Mouse (Mus musculus) urinary bladder, postnatal 10 days (tissue): ENCODE data around the gene Gadd45a.
"Not testable (repeated sequence)": the region's sequence is repeated elsewhere in the genome, so short reads cannot be mapped to it uniquely, and the experiment has no call there.

Source experiments
- DNase-seq: peaks from one replicate; pipeline ENCODE4 v3.0.0; 2022; ENCODE audit warnings: low spot score

Gene Gadd45a

DNA sequence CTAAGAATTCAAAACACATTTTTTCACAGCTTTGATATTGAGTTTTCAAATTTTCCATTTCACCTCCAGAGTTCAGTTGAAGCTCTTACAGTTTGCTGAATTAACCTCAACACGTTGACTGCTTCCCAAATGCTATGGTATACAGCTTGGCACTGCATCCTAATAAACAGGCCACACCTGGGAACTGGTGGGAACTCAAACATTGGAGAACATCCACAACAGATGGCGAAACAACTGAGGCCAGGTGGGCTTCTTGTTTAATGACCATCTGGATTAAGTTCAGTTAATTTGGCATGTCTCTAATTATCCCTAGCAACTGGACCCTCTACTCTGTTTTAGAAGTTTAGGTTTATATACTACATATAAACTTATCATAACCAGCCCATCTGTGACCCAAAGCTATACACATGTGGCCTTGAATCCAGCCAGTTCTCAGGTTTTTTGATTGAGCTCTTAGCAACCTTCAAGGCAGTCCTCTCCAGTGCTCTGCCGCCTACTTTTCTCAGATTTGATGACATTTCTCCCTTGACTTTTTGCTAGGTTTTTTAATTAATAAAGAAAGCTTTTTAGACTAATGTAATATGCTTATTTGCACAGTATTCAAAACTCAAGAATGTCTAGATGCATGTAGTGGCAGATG lies 10.9 kb upstream of the Gadd45a start:
- DNase-seq = no peak

DNA sequence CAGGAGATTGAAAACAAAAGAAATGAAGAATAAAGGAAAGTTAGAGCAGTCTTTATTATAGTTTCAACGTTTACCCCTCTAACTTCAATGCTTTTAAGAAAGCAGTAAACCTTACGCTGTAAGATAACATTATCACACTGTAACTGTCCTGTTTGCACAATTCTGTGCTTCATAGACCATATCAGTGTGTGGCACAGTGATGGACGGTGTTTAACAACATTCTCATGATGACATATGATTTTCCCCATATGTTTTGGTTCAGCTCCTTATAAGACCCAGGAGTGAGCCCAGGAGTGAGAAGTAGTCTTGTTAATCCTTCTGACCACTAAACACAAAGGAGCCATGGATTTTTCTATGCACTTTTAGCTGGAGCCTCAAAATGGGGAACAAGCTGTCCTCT lies 9.7 kb upstream of the Gadd45a start:
- DNase-seq = no peak

GRCm38 (mm10) chr6:67045424-67045823 lies 8.2 kb upstream of the Gadd45a start:
- DNase-seq = no peak

DNA sequence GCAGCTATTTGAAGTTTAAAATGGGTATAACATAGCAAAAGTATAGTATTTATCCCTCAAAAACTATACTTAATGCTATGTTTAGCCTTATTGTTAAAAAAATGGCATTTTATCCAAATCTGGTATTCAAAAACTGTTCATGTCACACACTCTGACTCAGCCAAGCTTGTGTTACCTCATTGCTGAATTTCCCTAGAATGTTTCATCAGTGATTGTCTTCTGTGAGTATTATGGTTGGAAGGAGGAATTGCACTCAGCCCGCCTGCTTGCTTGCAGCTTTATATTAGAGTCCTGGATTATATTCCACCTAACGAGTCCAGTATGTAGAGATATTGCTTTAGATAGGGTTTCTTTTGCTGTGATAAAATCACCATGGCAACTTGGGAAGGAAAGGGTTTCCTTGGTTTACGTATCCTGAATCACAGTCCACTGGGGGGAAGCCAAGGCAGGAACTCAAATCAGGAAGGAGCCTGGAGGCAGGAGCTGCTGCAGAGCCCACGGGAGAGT lies 3.7 kb upstream of the Gadd45a start:
- no peak for DNase-seq

GRCm38 (mm10) chr6:67038964-67039363 lies 1.7 kb upstream of the Gadd45a start:
- no peak for DNase-seq

GRCm38 (mm10) chr6:67036356-67036811 lies 873 bp downstream of the Gadd45a start:
- DNase-seq = peak; percentile 47

GRCm38 (mm10) chr6:67035388-67036299 lies 1.6 kb downstream of the Gadd45a start:
- DNase-seq = no peak

- no peak for DNase-seq
Observed at GRCm38 (mm10) chr6:67034331-67035130, 2.7 kb downstream of the Gadd45a start.

- DNase-seq = no peak
Observed at GRCm38 (mm10) chr6:67033604-67034003, 3.7 kb downstream of the Gadd45a start.

DNA sequence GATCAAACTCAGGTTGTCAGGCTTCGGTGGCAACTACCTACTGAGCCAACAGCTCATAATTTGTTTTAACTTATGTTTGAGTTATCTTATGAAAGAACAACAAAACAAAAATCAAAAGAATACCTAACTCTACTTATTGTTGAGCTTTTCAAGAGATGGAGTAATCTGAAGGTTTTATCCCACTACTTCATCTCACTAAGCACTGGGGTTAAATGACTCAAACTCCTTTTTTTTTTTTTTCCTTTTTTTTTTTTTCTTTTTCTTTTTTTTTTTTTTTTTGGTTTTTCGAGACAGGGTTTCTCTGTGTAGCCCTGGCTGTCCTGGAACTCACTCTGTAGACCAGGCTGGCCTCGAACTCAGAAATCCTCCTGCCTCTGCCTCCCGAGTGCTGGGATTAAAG lies 4.3 kb downstream of the Gadd45a start:
- DNase-seq = not testable (repeated sequence)

DNA sequence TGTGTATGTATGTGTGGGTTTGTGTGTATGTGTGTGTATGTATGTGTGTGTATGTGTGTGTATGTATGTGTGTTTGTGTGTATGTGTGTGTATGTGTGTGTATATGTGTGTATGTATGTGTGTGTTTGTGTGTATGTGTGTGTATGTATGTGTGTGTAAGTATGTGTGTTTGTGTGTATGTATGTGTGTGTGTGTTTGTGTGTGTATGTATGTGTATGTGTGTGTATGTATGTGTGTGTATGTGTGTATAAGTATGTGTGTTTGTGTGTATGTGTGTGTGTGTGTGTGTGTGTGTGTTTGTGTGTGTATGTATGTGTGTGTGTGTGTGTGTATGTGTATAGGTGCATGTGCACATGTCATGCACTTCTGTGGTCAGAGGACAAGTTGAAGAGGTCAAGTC lies 4.7 kb downstream of the Gadd45a start:
- DNase-seq = not testable (repeated sequence)

DNA sequence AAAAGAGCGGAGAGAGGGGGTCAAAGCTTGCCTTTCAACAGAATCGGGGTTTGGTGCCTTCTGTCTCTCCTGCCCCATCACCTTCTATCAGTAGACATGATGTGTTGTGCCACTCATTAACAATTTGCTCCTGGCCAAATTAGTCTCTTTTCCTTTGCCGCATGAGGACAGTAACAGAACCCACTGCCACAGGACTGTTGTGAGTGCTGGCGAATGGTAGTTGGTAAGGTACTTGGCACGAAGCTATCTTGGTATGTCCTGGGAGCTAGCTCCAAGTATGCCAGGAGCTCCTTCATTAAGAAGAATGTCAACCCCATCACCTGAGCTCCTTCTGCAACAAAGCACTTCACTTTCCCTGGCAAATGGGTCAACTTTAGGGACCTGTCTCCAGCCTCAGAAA lies 6.4 kb downstream of the Gadd45a start:
- no peak for DNase-seq

DNA sequence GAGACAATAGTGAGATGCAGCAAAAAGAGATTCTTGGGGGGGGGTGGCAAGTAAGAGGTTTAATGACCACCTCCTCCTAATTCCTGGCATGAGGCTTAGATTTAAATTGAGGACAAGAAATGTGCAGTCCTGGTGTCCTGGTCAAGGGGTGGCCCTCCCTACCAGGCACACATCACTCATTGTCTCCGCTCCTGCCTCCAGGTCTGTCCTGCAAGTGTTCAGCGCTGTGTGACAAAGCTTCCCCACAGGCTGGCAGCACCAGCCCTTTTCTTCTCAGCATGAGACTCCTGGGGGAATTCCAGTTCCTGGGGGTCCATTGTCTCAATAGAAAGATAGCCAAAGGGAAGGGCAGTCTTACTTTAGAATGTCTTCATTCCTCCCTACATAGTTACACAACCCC lies 6.8 kb downstream of the Gadd45a start:
- no peak for DNase-seq

GRCm38 (mm10) chr6:67029987-67030386 lies 7.3 kb downstream of the Gadd45a start:
- DNase-seq = no peak

GRCm38 (mm10) chr6:67029312-67029950 lies 7.8 kb downstream of the Gadd45a start:
- DNase-seq = no peak

- no peak for DNase-seq
Observed at GRCm38 (mm10) chr6:67027438-67028142, 9.7 kb downstream of the Gadd45a start.

GRCm38 (mm10) chr6:67026661-67027060 lies 10.6 kb downstream of the Gadd45a start:
- DNase-seq = no peak

GRCm38 (mm10) chr6:67023729-67024128 lies 13.5 kb downstream of the Gadd45a start:
- no peak for DNase-seq

GRCm38 (mm10) chr6:67021308-67021707 lies 15.9 kb downstream of the Gadd45a start:
- DNase-seq = no peak

DNA sequence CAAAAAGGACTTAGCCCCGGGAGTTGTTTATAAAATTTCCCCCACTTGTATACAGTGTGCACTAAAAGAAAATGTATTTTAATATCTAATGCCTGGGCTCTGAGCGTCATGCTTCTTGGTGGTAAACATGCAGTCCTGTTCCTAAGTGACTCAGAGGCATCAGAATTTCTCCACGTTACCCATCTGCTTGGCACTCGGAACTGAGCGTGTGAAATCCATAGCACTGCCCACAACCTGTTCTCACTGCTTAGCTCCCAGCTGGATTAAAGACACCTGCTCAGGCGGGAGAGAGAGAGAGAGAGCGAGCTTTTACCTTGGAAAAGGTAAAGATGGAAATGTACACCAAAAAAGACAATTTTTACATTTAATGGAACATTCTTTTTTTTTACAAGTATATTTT lies 18.3 kb downstream of the Gadd45a start:
- DNase-seq = not testable (repeated sequence)

- DNase-seq = no peak
Observed at GRCm38 (mm10) chr6:67018365-67018764, 18.9 kb downstream of the Gadd45a start.
